Mouse (Mus musculus) thymus, adult 2 months (tissue): Measurements from ENCODE around the gene Asb16. TPM values are rescaled to one million over a fixed set of nuclear protein-coding genes. Genes with fewer than 3 reads are reported as not detected.
A peak's percentile ranks its signal among the peaks of the same experiment; 100 is the strongest.
"Not testable (repeated sequence)": the region's sequence is repeated elsewhere in the genome, so short reads cannot be mapped to it uniquely, and the experiment has no call there.

Experiments used
- DNase-seq: peaks from one replicate; pipeline ENCODE4 v3.0.0; 2021
- H3K27ac ChIP-seq: fragments of 200-500 bp; 2 replicates; pipeline ENCODE4 v1.5.1; 2012; ENCODE audit warnings: low read length, control low read depth; ENCODE audit not compliant: control insufficient read depth, insufficient read depth
- H3K27me3 ChIP-seq: fragments of 200-500 bp; 2 replicates; pipeline ENCODE4 v1.6.1; 2012; ENCODE audit warnings: mild to moderate bottlenecking, low read length, moderate library complexity, mixed read lengths; ENCODE audit not compliant: control insufficient read depth, insufficient read depth
- H3K36me3 ChIP-seq: fragments of 200-500 bp; 2 replicates; pipeline ENCODE4 v1.6.1; 2012; ENCODE audit warnings: mild to moderate bottlenecking, low read length, moderate library complexity; ENCODE audit not compliant: control insufficient read depth, insufficient read depth
- H3K4me1 ChIP-seq: fragments of 200-500 bp; replicated peaks from 2 replicates; pipeline ENCODE4 v1.6.1; 2012; ENCODE audit warnings: low read length; ENCODE audit not compliant: control insufficient read depth, insufficient read depth
- H3K4me3 ChIP-seq: fragments of 200-500 bp; 2 replicates; pipeline ENCODE4 v1.5.1; 2012; ENCODE audit warnings: mild to moderate bottlenecking, low read length, control low read depth, moderate library complexity; ENCODE audit not compliant: control insufficient read depth, insufficient read depth
- CTCF ChIP-seq: fragments of 200-500 bp; IDR thresholded peaks from 2 replicates; pipeline ENCODE4 v1.5.1; 2012; ENCODE audit warnings: mild to moderate bottlenecking, control low read depth, low read length, moderate library complexity, borderline replicate concordance; ENCODE audit not compliant: control insufficient read depth, poor library complexity, insufficient read depth; ENCODE audit errors: extremely low read depth
- POLR2A ChIP-seq: fragments of 200-500 bp; IDR thresholded peaks from 2 replicates; pipeline ENCODE4 v1.6.1; 2012; ENCODE audit warnings: mild to moderate bottlenecking, low read length, control low read depth, moderate library complexity; ENCODE audit not compliant: control insufficient read depth, poor library complexity, insufficient read depth; ENCODE audit errors: extremely low read depth
- WGBS: fragments of 180-500 bp; shearing (Covaris S2); methylation state at CpG from one replicate; pipeline ENCODE4 v1.1.7; 2018; 5-methylcytosine and 5-hydroxymethylcytosine counted together
- polyA plus RNA-seq: library from polyadenylated mRNA; depleted of rRNA; stranded (reverse); fragments of >200 nt; gene quantifications from 2 replicates; pipeline ENCODE4 v1.2.3, GENCODE M21; 2012

The Asb16 gene
- polyA plus RNA-seq, 1 experiment, result 0.12 TPM

GRCm38 (mm10) chr11:102266631-102267355 lies 1.8 kb upstream of the Asb16 start:
- TF ChIP-seq CTCF (no peak), POLR2A (no peak)
- DNase-seq, result no peak
- no peaks in the 10 kb centered on the region for H3K27me3 ChIP-seq
- H3K4me3 ChIP-seq, result no peak overlapping the region
- 96% methylated on average over 8 of the region's 8 CpGs for WGBS
- peaks cover 4% of the 10 kb centered on the region; the same call in 1 of the 2 replicates for H3K4me1 ChIP-seq
- H3K27ac ChIP-seq, result no peak overlapping the region
- no peaks in the 10 kb centered on the region for H3K36me3 ChIP-seq

- peaks cover 4% of the 10 kb centered on the region; the same call in 1 of the 2 replicates for H3K4me1 ChIP-seq
- H3K27me3 ChIP-seq, result no peaks in the 10 kb centered on the region
- H3K4me3 ChIP-seq, result no peak overlapping the region
- H3K36me3 ChIP-seq, result no peaks in the 10 kb centered on the region
- 9% methylated on average over 11 of the region's 11 CpGs for WGBS
- TF ChIP-seq CTCF, result peak; percentile 64; the same call in 1 of the 2 replicates
- TF ChIP-seq POLR2A, result no peak
- H3K27ac ChIP-seq, result no peak overlapping the region
- DNase-seq, result peak; percentile 64
These were observed 1.1 kb upstream of the Asb16 start for GRCm38 (mm10) chr11:102267480-102267879.

- WGBS, result 2% methylated on average over 33 of the region's 33 CpGs
- no peak for DNase-seq
- Histone ChIP-seq H3K4me1 (0 out of 2 replicates have a peak, but pooled peaks cover 4% of the 10 kb centered on the region), H3K36me3 (no peaks in the 10 kb centered on the region), H3K27ac (no peak overlapping the region), H3K4me3 (peak overlapping the region; percentile 5; the same call in 1 of the 2 replicates), H3K27me3 (no peaks in the 10 kb centered on the region)
- TF ChIP-seq POLR2A (no peak), CTCF (no peak)
These were observed 7.9 kb downstream of the Asb16 start for GRCm38 (mm10) chr11:102276411-102276915.

- Histone ChIP-seq H3K36me3 (no peaks in the 10 kb centered on the region), H3K27ac (no peak overlapping the region), H3K4me3 (no peak overlapping the region), H3K4me1 (0 out of 2 replicates have a peak, but pooled peaks cover 4% of the 10 kb centered on the region), H3K27me3 (no peaks in the 10 kb centered on the region)
- 82% methylated on average over 12 of the region's 12 CpGs for WGBS
- no peak for DNase-seq
- no peak for TF ChIP-seq CTCF
- TF ChIP-seq POLR2A, result no peak
These were observed 9.2 kb downstream of the Asb16 start for GRCm38 (mm10) chr11:102277754-102278153.

GRCm38 (mm10) chr11:102279595-102279994 lies 11.1 kb downstream of the Asb16 start:
- WGBS, result 97% methylated on average over 3 of the region's 3 CpGs
- Histone ChIP-seq H3K36me3 (no peaks in the 10 kb centered on the region), H3K27ac (no peak overlapping the region), H3K4me1 (0 out of 2 replicates have a peak, but pooled peaks cover 4% of the 10 kb centered on the region), H3K4me3 (no peak overlapping the region), H3K27me3 (no peaks in the 10 kb centered on the region)
- no peak for DNase-seq
- no peak for TF ChIP-seq CTCF
- no peak for TF ChIP-seq POLR2A

GRCm38 (mm10) chr11:102280267-102280666 lies 11.7 kb downstream of the Asb16 start:
- 69% methylated on average over 6 of the region's 6 CpGs for WGBS
- not testable (repeated sequence) for H3K4me1 ChIP-seq, H3K27ac ChIP-seq, H3K36me3 ChIP-seq, H3K4me3 ChIP-seq, H3K27me3 ChIP-seq, DNase-seq
